In the genomic region with DNA sequence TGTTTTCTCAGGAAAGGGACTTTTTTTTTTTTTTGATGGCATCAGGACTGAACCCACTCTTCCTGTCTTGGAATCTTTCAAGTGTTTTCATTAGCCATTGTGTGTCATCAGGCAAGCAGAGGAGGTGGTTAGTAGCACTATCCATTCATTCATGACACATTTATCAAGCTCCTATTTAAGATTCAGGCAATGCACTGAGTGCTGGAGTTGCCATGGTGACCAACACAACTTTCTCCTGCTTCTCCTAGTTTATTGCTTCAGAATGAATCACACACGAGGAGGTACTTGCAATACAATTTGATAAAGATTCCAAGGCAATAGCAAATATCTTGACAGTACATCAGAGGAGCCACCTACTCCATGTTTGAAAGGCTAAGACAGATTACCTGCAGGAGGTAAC, we compare ENCODE assay signal across 15 mouse cellular contexts. TPM values are rescaled to one million over a fixed set of nuclear protein-coding genes. Genes with fewer than 3 reads are reported as not detected.
DNase-seq lines count a peak whose midpoint lies in the region; ATAC-seq lines count a peak whose summit lies in the region.
"Had no signal": no experiment of that assay in that cellular context is flagged by ENCODE, and none has a peak within 500 bp of the region (broad histone marks: within the 10 kb centered on the region; RNA-seq: fewer than 3 reads in every experiment).

No protein-coding gene starts in this region.

- peak; percentile 73 for ATAC-seq in forebrain, embryonic 15.5 days (replicated peaks)
- ATAC-seq in midbrain, embryonic 15.5 days (replicated peaks): peak; percentile 79

- H3K4me3 ChIP-seq in forebrain, embryonic 15.5 days: no peak overlapping the region
- H3K4me3 ChIP-seq in forebrain, embryonic 10.5 days: no peak overlapping the region
- no peak overlapping the region for H3K4me3 ChIP-seq in midbrain, embryonic 15.5 days
- H3K4me3 ChIP-seq: embryonic facial prominence, embryonic 15.5 days; heart, embryonic 12.5 days had no signal

- 15% methylated on average over 1 of the region's 1 CpGs for WGBS in forebrain, embryonic 15.5 days
- 71% methylated on average over 1 of the region's 1 CpGs for WGBS in forebrain, embryonic 10.5 days
- 6% methylated on average over 1 of the region's 1 CpGs for WGBS in midbrain, embryonic 15.5 days

- H3K36me3 ChIP-seq in forebrain, embryonic 15.5 days: no peaks in the 10 kb centered on the region
- H3K36me3 ChIP-seq in forebrain, embryonic 10.5 days (replicated peaks): no peaks in the 10 kb centered on the region
- no peaks in the 10 kb centered on the region for H3K36me3 ChIP-seq in midbrain, embryonic 15.5 days (replicated peaks)
- H3K36me3 ChIP-seq: embryonic facial prominence, embryonic 15.5 days; heart, embryonic 12.5 days had no signal

- DNase-seq in forebrain, embryonic 10.5 days (ENCODE audit: extremely low spot score, low spot score): no peak
- DNase-seq in 416B (ENCODE audit: low read depth): peak; percentile 45
- peak; percentile 40 to 44 for DNase-seq in frontal cortex, postnatal 10 days (ENCODE audit: low spot score in 2 of 2)
- DNase-seq in spleen, adult 12 weeks (ENCODE audit: low spot score): no peak
- DNase-seq in cerebellum, postnatal 36 days: no peak
- DNase-seq in embryo, embryonic 10.5 days (ENCODE audit: low spot score): no peak
- DNase-seq: cerebellum, adult 2 months; retina, postnatal 1 day had no signal

- no peaks in the 10 kb centered on the region for H3K9me3 ChIP-seq in forebrain, embryonic 15.5 days
- H3K9me3 ChIP-seq in forebrain, embryonic 10.5 days: no peaks in the 10 kb centered on the region
- no peaks in the 10 kb centered on the region for H3K9me3 ChIP-seq in midbrain, embryonic 15.5 days
- H3K9me3 ChIP-seq: embryonic facial prominence, embryonic 15.5 days; heart, embryonic 12.5 days had no signal

- H3K4me2 ChIP-seq in forebrain, embryonic 15.5 days (replicated peaks): no peak overlapping the region
- H3K4me2 ChIP-seq in midbrain, embryonic 15.5 days: no peak overlapping the region
- H3K4me2 ChIP-seq: embryonic facial prominence, embryonic 15.5 days; heart, embryonic 12.5 days; liver, embryonic 11.5 days had no signal

- no peaks in the 10 kb centered on the region for H3K4me1 ChIP-seq in forebrain, embryonic 15.5 days
- peaks cover 5% of the 10 kb centered on the region; the same call in 1 of the 2 replicates for H3K4me1 ChIP-seq in forebrain, embryonic 10.5 days
- peaks cover 9% of the 10 kb centered on the region; the same call in 1 of the 2 replicates for H3K4me1 ChIP-seq in midbrain, embryonic 15.5 days
- H3K4me1 ChIP-seq: embryonic facial prominence, embryonic 15.5 days had no signal

- 0 out of 2 replicates have a peak overlapping the region, but pooled peaks have one; percentile 15 for H3K27ac ChIP-seq in forebrain, embryonic 15.5 days (replicated peaks)
- H3K27ac ChIP-seq in forebrain, embryonic 10.5 days: no peak overlapping the region
- peak overlapping the region; percentile 64 for H3K27ac ChIP-seq in midbrain, embryonic 15.5 days
- H3K27ac ChIP-seq: embryonic facial prominence, embryonic 15.5 days had no signal

- no peaks in the 10 kb centered on the region for H3K27me3 ChIP-seq in forebrain, embryonic 15.5 days
- H3K27me3 ChIP-seq in forebrain, embryonic 10.5 days (ENCODE audit: poor library complexity, severe bottlenecking): no peaks in the 10 kb centered on the region
- H3K27me3 ChIP-seq in midbrain, embryonic 15.5 days (replicated peaks): no peaks in the 10 kb centered on the region
- H3K27me3 ChIP-seq: embryonic facial prominence, embryonic 15.5 days; heart, embryonic 12.5 days had no signal

- H3K9ac ChIP-seq in forebrain, embryonic 15.5 days (replicated peaks): no peak overlapping the region
- H3K9ac ChIP-seq in midbrain, embryonic 15.5 days: no peak overlapping the region
- H3K9ac ChIP-seq: embryonic facial prominence, embryonic 15.5 days; heart, embryonic 12.5 days had no signal

RNA-seq across cellular contexts. Expression of gene Dnase2b, which starts 8.0 kb away (rescaled TPM):
- polyA plus RNA-seq in forebrain, embryonic 15.5 days (2015; fragmentation: Nextera tagmentation; extraction: Ambion mirVana): not detected in 2 replicates
- polyA plus RNA-seq in forebrain, embryonic 10.5 days (2016; fragmentation: Nextera tagmentation; extraction: Ambion mirVana): not detected in 2 replicates
- not detected in 2 replicates for polyA plus RNA-seq in midbrain, embryonic 15.5 days (2015; fragmentation: Nextera tagmentation; extraction: Ambion mirVana)
- polyA plus RNA-seq: cerebellum, adult 2 months; heart, embryonic 12.5 days; kidney, embryonic 16.5 days had no signal

RNA-seq across cellular contexts. Expression of gene Uox, which starts 37.1 kb away (rescaled TPM):
- polyA plus RNA-seq in forebrain, embryonic 15.5 days (2015; fragmentation: Nextera tagmentation; extraction: Ambion mirVana): not detected in 2 replicates
- polyA plus RNA-seq in forebrain, embryonic 10.5 days (2016; fragmentation: Nextera tagmentation; extraction: Ambion mirVana): not detected in 2 replicates
- polyA plus RNA-seq in midbrain, embryonic 15.5 days (2015; fragmentation: Nextera tagmentation; extraction: Ambion mirVana): 0.09 TPM in 1 of 2 replicates, not detected in the other

RNA-seq across cellular contexts. Expression of gene 4930503B20Rik, which starts 43.7 kb away (rescaled TPM):
- not detected in 2 replicates for polyA plus RNA-seq in forebrain, embryonic 15.5 days (2015; fragmentation: Nextera tagmentation; extraction: Ambion mirVana)
- polyA plus RNA-seq in forebrain, embryonic 10.5 days (2016; fragmentation: Nextera tagmentation; extraction: Ambion mirVana): not detected in 2 replicates
- not detected in 2 replicates for polyA plus RNA-seq in midbrain, embryonic 15.5 days (2015; fragmentation: Nextera tagmentation; extraction: Ambion mirVana)
- polyA plus RNA-seq: cerebellum, adult 2 months; heart, embryonic 12.5 days; liver, embryonic 11.5 days; thymus, postnatal 0 days had no signal

Comparison
In these comparisons a context has a peak if more than half of its experiments do, and no peak if none do; other contexts are left out.
1. DNase-seq: peak in 416B (single experiment) and frontal cortex, postnatal 10 days (2 of 2); none in forebrain, embryonic 10.5 days (single experiment), spleen, adult 12 weeks (single experiment), cerebellum, postnatal 36 days (0 of 2) and embryo, embryonic 10.5 days (single experiment).